Mouse (Mus musculus): ENCODE measurements at regions not wholly inside any gene's neighbourhood (a gene's known extent, or its start where the extent isn't known, plus 50 kb on each side); places are given as distances from the start of the nearest gene placed in this dataset.

DNA sequence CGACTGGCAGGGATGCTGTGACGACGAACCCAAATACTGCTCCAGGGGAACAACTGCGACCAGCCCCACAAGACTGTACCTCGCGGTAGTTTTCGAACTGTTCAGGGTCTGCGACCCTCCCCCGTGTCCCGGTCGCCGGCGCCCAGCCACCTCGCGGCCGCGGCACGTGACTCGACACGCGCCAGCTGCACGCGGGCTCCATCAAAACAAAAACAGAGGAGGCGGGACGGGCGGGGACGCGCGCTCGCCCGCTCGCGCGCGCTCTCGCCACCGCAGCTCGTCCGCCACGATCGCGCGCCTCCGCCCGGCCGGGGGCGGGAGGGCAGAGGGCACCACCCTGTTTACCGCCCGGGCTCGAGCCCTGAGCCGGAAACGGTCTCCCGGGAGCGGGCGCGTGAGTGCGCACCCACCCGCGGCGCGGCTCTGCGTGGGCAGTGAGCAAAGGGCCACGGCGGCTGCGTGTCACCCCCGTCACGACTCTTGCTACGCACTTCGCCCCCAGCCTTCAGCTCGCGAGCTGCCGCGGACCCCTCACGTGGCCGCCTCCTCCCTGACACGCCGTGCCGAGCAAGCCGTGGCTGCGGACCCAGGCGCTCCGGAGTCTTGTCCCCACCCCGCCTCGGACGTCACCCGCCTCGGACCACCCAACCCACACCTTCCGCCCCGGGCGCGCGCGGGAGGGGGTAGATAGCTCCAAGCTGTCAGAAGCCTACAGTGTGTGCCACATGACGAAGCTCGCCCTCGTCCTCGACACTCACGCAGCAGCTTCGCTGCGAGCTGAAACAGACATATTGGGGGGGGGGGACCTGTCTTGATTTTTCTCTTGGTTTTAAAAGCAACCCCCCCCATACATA lies 182.1 kb upstream of the Mkln1 start:
- Histone ChIP-seq H3K27me3 (ENCODE audit: control insufficient read depth, insufficient read depth, low read length) (peaks cover 5% of the 10 kb centered on the region; the same call in 1 of the 2 replicates), H3K36me3 (ENCODE audit: control insufficient read depth, insufficient read depth, low read length) (no peaks in the 10 kb centered on the region), H3K27ac (ENCODE audit: control insufficient read depth, insufficient read depth, low read length) (peak overlapping the region; percentile 12; the same call in 1 of the 2 replicates), H3K4me1 (replicated peaks; ENCODE audit: control insufficient read depth, insufficient read depth, low read length) (peaks cover 21% of the 10 kb centered on the region), H3K4me3 (ENCODE audit: control insufficient read depth, insufficient read depth, low read length) (peak overlapping the region; percentile 53)
- TF ChIP-seq CTCF (IDR thresholded peaks at IDR 0.05; ENCODE audit: borderline replicate concordance, control insufficient read depth, extremely low read depth, insufficient read depth, low read length, poor library complexity), result peak; percentile 45; the same call in 1 of the 2 replicates
- no peak for TF ChIP-seq POLR2A (IDR thresholded peaks at IDR 0.05; ENCODE audit: control insufficient read depth, extremely low read depth, insufficient read depth, low read length, poor library complexity)
- WGBS, result 1% methylated on average over 100 of the region's 100 CpGs
- peak; percentile 82 for DNase-seq

DNA sequence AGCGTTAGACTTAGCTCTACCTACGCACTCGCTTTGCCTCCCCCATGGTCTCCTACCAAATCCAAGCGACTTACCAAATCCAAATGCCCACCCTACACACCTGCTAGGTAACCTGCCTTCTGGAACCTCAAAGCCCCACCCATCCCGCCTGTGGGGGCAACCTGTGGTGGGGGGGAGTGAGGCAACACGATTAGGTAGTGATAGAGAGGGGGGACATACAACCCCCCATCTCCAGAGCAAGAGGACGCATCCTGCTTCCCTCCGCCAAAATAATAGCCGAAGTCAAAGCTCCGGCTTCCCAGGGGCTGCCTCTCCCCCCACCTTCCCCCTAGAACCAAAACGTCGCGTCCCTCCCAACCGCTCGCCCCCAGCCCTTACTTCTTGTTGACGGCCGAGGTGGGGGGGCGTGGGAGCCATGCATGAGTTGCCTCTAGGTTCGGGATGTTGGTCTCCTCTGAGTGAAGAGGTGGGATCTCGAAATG lies 181.4 kb upstream of the Mkln1 start:
- WGBS, result under 1% methylated on average over 20 of the region's 20 CpGs
- H3K36me3 ChIP-seq (ENCODE audit: control insufficient read depth, insufficient read depth, low read length), result no peaks in the 10 kb centered on the region
- DNase-seq, result peak; percentile 48
- peak overlapping the region; percentile 12; the same call in 1 of the 2 replicates for H3K27ac ChIP-seq (ENCODE audit: control insufficient read depth, insufficient read depth, low read length)
- peak overlapping the region; percentile 53 for H3K4me3 ChIP-seq (ENCODE audit: control insufficient read depth, insufficient read depth, low read length)
- peaks cover 5% of the 10 kb centered on the region; the same call in 1 of the 2 replicates for H3K27me3 ChIP-seq (ENCODE audit: control insufficient read depth, insufficient read depth, low read length)
- peaks cover 21% of the 10 kb centered on the region for H3K4me1 ChIP-seq (replicated peaks; ENCODE audit: control insufficient read depth, insufficient read depth, low read length)
- no peak for TF ChIP-seq POLR2A (IDR thresholded peaks at IDR 0.05; ENCODE audit: control insufficient read depth, extremely low read depth, insufficient read depth, low read length, poor library complexity)
- no peak for TF ChIP-seq CTCF (IDR thresholded peaks at IDR 0.05; ENCODE audit: borderline replicate concordance, control insufficient read depth, extremely low read depth, insufficient read depth, low read length, poor library complexity)

- Histone ChIP-seq H3K4me3 (ENCODE audit: control insufficient read depth, insufficient read depth, low read length) (peak overlapping the region; percentile 57), H3K27me3 (ENCODE audit: control insufficient read depth, insufficient read depth, low read length) (peaks cover 5% of the 10 kb centered on the region; the same call in 1 of the 2 replicates), H3K4me1 (replicated peaks; ENCODE audit: control insufficient read depth, insufficient read depth, low read length) (peaks cover 21% of the 10 kb centered on the region), H3K36me3 (ENCODE audit: control insufficient read depth, insufficient read depth, low read length) (no peaks in the 10 kb centered on the region), H3K27ac (ENCODE audit: control insufficient read depth, insufficient read depth, low read length) (peak overlapping the region; percentile 19)
- TF ChIP-seq CTCF (IDR thresholded peaks at IDR 0.05; ENCODE audit: borderline replicate concordance, control insufficient read depth, extremely low read depth, insufficient read depth, low read length, poor library complexity), result no peak
- TF ChIP-seq POLR2A (IDR thresholded peaks at IDR 0.05; ENCODE audit: control insufficient read depth, extremely low read depth, insufficient read depth, low read length, poor library complexity), result no peak
- under 1% methylated on average over 25 of the region's 25 CpGs for WGBS
- DNase-seq, result peak; percentile 22
These were observed 180.8 kb upstream of the Mkln1 start for GRCm38 (mm10) chr6:31217641-31218138.

- Histone ChIP-seq H3K27me3 (ENCODE audit: control insufficient read depth, insufficient read depth, low read length) (peaks cover 5% of the 10 kb centered on the region; the same call in 1 of the 2 replicates), H3K4me1 (replicated peaks; ENCODE audit: control insufficient read depth, insufficient read depth, low read length) (peaks cover 21% of the 10 kb centered on the region), H3K27ac (ENCODE audit: control insufficient read depth, insufficient read depth, low read length) (peak overlapping the region; percentile 19), H3K4me3 (ENCODE audit: control insufficient read depth, insufficient read depth, low read length) (peak overlapping the region; percentile 57), H3K36me3 (ENCODE audit: control insufficient read depth, insufficient read depth, low read length) (no peaks in the 10 kb centered on the region)
- TF ChIP-seq CTCF (IDR thresholded peaks at IDR 0.05; ENCODE audit: borderline replicate concordance, control insufficient read depth, extremely low read depth, insufficient read depth, low read length, poor library complexity), result no peak
- no peak for TF ChIP-seq POLR2A (IDR thresholded peaks at IDR 0.05; ENCODE audit: control insufficient read depth, extremely low read depth, insufficient read depth, low read length, poor library complexity)
- peak; percentile 48 for DNase-seq
- 1% methylated on average over 40 of the region's 40 CpGs for WGBS
These were observed 180.3 kb upstream of the Mkln1 start for GRCm38 (mm10) chr6:31218139-31218750.

DNA sequence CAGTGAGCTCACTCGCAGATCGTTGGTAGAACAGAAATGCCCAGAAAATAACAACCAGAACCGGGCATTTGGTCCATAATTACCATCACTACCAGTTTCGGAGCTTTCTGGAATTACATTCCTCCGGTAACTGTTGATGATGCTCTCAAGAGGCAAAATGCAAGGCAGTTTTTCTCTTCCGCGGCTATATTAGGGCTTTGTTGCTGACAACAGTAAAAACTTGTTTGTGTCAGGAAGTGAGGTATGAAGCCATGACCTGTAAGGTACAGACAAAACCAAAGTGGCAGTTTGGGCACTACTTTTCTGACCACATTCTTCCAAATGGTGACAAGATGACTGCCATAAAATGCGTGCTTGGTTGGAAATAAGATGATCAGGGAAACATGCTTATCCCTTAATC lies 179.7 kb upstream of the Mkln1 start:
- H3K27me3 ChIP-seq (ENCODE audit: control insufficient read depth, insufficient read depth, low read length), result peaks cover 5% of the 10 kb centered on the region; the same call in 1 of the 2 replicates

GRCm38 (mm10) chr6:31219736-31220135 lies 178.8 kb upstream of the Mkln1 start:
- DNase-seq, result no peak
- Histone ChIP-seq H3K36me3 (ENCODE audit: control insufficient read depth, insufficient read depth, low read length) (no peaks in the 10 kb centered on the region), H3K27me3 (ENCODE audit: control insufficient read depth, insufficient read depth, low read length) (peaks cover 5% of the 10 kb centered on the region; the same call in 1 of the 2 replicates), H3K4me1 (replicated peaks; ENCODE audit: control insufficient read depth, insufficient read depth, low read length) (peaks cover 21% of the 10 kb centered on the region), H3K4me3 (ENCODE audit: control insufficient read depth, insufficient read depth, low read length) (peak overlapping the region; percentile 23), H3K27ac (ENCODE audit: control insufficient read depth, insufficient read depth, low read length) (peak overlapping the region; percentile 24; the same call in 1 of the 2 replicates)
- TF ChIP-seq CTCF (IDR thresholded peaks at IDR 0.05; ENCODE audit: borderline replicate concordance, control insufficient read depth, extremely low read depth, insufficient read depth, low read length, poor library complexity), result no peak
- no peak for TF ChIP-seq POLR2A (IDR thresholded peaks at IDR 0.05; ENCODE audit: control insufficient read depth, extremely low read depth, insufficient read depth, low read length, poor library complexity)
- WGBS, result 51% methylated on average over 3 of the region's 3 CpGs

More for the DNA sequence above, 179.7 kb upstream of the Mkln1 start:
- 33% methylated on average over 8 of the region's 8 CpGs for WGBS
- H3K4me3 ChIP-seq (ENCODE audit: control insufficient read depth, insufficient read depth, low read length), result no peak overlapping the region
- peaks cover 21% of the 10 kb centered on the region for H3K4me1 ChIP-seq (replicated peaks; ENCODE audit: control insufficient read depth, insufficient read depth, low read length)
- H3K27ac ChIP-seq (ENCODE audit: control insufficient read depth, insufficient read depth, low read length), result no peak overlapping the region
- no peaks in the 10 kb centered on the region for H3K36me3 ChIP-seq (ENCODE audit: control insufficient read depth, insufficient read depth, low read length)
- DNase-seq, result no peak
- TF ChIP-seq POLR2A (IDR thresholded peaks at IDR 0.05; ENCODE audit: control insufficient read depth, extremely low read depth, insufficient read depth, low read length, poor library complexity) (no peak), CTCF (IDR thresholded peaks at IDR 0.05; ENCODE audit: borderline replicate concordance, control insufficient read depth, extremely low read depth, insufficient read depth, low read length, poor library complexity) (no peak)

All from thymus, adult 2 months (tissue).